Mouse (Mus musculus) midbrain, embryonic 15.5 days (tissue): ENCODE measurements around the gene Pdss1. TPM values are rescaled to one million over a fixed set of nuclear protein-coding genes. Genes with fewer than 3 reads are reported as not detected.
A peak's percentile ranks its signal among the peaks of the same experiment; 100 is the strongest.
"Not testable (repeated sequence)": the region's sequence is repeated elsewhere in the genome, so short reads cannot be mapped to it uniquely, and the experiment has no call there.

Experiments
- ATAC-seq: fragments of 200-750 bp; cut with Nextera tagmentation; replicated peaks from 2 replicates; pipeline ENCODE4 v1.8.0; 2017; ENCODE audit warnings: moderate TSS enrichment
- H3K27ac ChIP-seq: fragments of 300-500 bp; sonication (generic); 2 replicates; pipeline ENCODE4 v1.5.1; 2015; ENCODE audit warnings: mild to moderate bottlenecking, inconsistent platforms
- H3K27me3 ChIP-seq: fragments of 300-500 bp; sonication (generic); replicated peaks from 2 replicates; pipeline ENCODE4 v1.6.1; 2015; ENCODE audit warnings: inconsistent platforms
- H3K36me3 ChIP-seq: fragments of 300-500 bp; sonication (generic); replicated peaks from 2 replicates; pipeline ENCODE4 v1.6.1; 2015; ENCODE audit warnings: inconsistent platforms
- H3K4me1 ChIP-seq: fragments of 300-500 bp; sonication (generic); 2 replicates; pipeline ENCODE4 v1.6.1; 2015; ENCODE audit warnings: inconsistent platforms
- H3K4me2 ChIP-seq: fragments of 300-500 bp; sonication (generic); 2 replicates; pipeline ENCODE4 v1.6.1; 2015; ENCODE audit warnings: inconsistent platforms, mild to moderate bottlenecking, moderate library complexity
- H3K4me3 ChIP-seq: fragments of 300-500 bp; sonication (generic); 2 replicates; pipeline ENCODE4 v1.5.1; 2015; ENCODE audit warnings: mild to moderate bottlenecking, inconsistent platforms
- H3K9ac ChIP-seq: fragments of 300-500 bp; sonication (generic); 2 replicates; pipeline ENCODE4 v1.6.1; 2015; ENCODE audit warnings: mild to moderate bottlenecking, inconsistent platforms
- H3K9me3 ChIP-seq: fragments of 300-500 bp; sonication (generic); 2 replicates; pipeline ENCODE4 v1.6.1; 2016; ENCODE audit warnings: inconsistent platforms
- WGBS: fragments of 180-500 bp; shearing (Covaris S2); methylation state at CpG from one replicate; pipeline ENCODE4 v1.1.7; 2015; ENCODE audit warnings: mixed read lengths; 5-methylcytosine and 5-hydroxymethylcytosine counted together
- polyA plus RNA-seq: library from polyadenylated mRNA; unstranded; fragments of >200 nt; fragmentation: Nextera tagmentation; extraction: Ambion mirVana; gene quantifications from 2 replicates; pipeline ENCODE4 v1.2.1, GENCODE M21; 2015

The Pdss1 gene
- 24.8 and 28.6 TPM in 2 replicates for polyA plus RNA-seq

DNA sequence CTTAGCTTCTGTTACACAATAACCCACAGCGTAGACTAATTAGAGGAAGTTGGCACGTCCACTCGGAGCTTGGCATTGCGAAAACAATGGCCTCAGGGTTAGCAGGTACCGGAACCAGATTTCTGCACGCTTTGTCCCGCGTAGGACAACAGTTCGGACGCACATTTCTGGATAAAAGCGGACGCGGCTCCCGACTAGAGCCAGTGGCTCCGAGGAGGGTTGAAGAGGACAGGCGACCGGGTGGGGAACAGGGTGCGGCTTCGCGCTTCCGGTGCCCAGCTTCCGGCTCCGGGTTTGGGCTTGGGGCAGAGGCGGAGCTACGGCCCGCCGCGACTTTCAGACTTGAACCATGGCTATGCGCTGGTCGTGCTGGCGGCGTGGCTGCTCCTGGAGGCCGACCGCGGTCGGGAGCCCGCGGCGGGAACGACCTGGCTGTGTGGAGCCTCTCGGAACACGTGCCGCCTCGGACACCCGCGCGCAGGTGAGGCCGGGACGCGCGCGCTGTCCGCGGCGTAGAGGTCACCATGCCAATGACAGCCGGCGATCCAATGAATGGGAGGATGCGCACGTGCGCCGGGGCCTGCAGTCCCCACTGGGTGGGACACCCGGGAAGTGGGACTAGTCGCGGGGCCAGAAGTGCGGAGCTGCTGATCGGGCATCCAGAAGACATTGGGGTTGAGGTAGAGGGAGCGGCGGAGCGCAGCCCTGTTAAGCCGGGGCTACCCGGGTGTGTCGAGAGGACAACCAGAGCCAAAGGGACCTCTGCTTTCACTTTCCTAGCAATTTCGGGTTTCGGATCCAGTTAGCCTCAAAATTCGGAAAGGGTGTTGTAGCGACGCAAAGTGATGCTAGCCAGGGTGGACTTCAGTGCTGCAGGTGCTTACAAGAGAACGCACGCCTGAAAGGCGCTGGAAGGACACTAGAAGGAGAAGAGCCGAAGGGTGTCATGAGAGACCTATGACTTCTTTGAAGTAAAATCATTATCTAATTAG is at the start of gene Pdss1:
TSS of gene Pdss1 (plus strand) at position 241 of the 992 bp plus-strand sequence.
- peak within 1 kb of the TSS; percentile 82 for H3K9ac ChIP-seq
- peak within 1 kb of the TSS; percentile 56 for H3K4me3 ChIP-seq
- WGBS = under 1% methylated on average over 81 of the region's 81 CpGs
- peak within 1 kb of the TSS; percentile 89 for H3K27ac ChIP-seq
- H3K27me3 ChIP-seq = no peaks in the 10 kb centered on the region
- peak within 1 kb of the TSS; percentile 76 for H3K4me2 ChIP-seq
- peaks cover 17% of the 10 kb centered on the region for H3K4me1 ChIP-seq
- no peaks in the 10 kb centered on the region for H3K36me3 ChIP-seq
- ATAC-seq = peak; percentile 99
- H3K9me3 ChIP-seq = no peaks in the 10 kb centered on the region

DNA sequence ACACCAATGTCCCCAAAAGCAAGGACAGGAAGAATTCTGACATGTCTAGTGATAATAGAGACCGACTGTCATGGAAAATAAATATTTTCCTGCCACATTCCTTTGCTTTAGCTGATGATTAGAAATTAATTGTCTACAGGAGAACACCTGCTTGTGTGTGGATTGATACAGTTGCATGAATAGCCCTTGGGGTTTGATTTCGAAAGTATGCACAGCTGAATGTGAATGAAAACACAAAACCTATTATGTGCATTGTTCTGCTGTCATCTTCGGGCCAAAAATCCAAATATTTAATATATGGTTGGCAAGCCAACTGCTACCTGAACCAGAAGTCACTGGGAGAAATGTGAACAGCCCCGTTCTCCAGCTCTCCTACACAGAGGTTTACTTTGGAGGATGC is 43.4 kb upstream of the Pdss1 start:
- Histone ChIP-seq H3K36me3 (no peaks in the 10 kb centered on the region), H3K4me3 (no peak overlapping the region), H3K9ac (no peak overlapping the region), H3K4me2 (no peak overlapping the region), H3K9me3 (no peaks in the 10 kb centered on the region), H3K27me3 (no peaks in the 10 kb centered on the region), H3K4me1 (no peaks in the 10 kb centered on the region), H3K27ac (no peak overlapping the region)
- 80% methylated on average over 4 of the region's 4 CpGs for WGBS
- ATAC-seq = no peak

DNA sequence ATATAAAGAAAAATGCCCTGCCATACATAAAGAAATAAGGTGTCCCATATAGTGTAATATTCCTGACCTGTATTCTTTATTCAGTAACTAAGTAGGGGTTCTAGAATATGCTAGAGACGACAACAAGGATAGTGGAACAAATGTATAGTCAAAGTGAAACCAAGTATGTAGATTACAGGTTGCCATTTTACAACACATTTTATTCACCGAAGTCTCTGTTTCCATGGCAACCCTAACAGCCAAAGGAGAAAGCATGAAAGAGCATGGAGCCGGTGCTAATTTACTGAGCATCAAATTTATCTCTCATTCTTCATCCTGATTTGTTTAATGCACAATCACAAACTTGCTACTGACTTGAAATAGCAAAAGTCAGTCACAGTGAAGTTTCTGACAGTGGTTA is 37.8 kb upstream of the Pdss1 start:
- no peak overlapping the region for H3K27ac ChIP-seq
- H3K36me3 ChIP-seq = no peaks in the 10 kb centered on the region
- no peak overlapping the region for H3K4me2 ChIP-seq
- no peak overlapping the region for H3K9ac ChIP-seq
- H3K9me3 ChIP-seq = no peaks in the 10 kb centered on the region
- H3K27me3 ChIP-seq = no peaks in the 10 kb centered on the region
- H3K4me1 ChIP-seq = no peaks in the 10 kb centered on the region
- ATAC-seq = peak; percentile 75
- WGBS = 24% methylated on average over 3 of the region's 3 CpGs
- H3K4me3 ChIP-seq = no peak overlapping the region

DNA sequence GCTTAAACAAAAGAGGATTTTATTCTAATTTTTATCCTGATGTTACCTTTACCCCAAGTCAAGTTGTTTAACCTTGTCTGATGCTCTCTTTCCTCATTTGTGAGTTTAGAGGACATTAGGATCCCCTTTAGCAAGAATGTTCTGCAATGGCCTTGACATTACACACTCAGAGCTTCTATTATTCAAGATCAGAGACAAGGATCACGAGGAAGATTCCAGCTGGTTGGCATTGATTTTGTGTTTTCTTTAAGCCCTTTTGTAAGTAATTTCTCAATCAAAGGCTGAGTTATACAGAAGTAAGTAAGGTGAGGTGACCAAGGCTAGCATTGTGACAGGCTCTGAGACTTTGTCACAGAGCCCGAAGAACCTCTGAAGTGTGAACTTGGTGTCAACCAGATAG is 33.1 kb upstream of the Pdss1 start:
- Histone ChIP-seq H3K9ac (no peak overlapping the region), H3K4me3 (no peak overlapping the region), H3K4me2 (no peak overlapping the region), H3K4me1 (no peaks in the 10 kb centered on the region), H3K9me3 (no peaks in the 10 kb centered on the region), H3K27me3 (no peaks in the 10 kb centered on the region), H3K27ac (no peak overlapping the region), H3K36me3 (no peaks in the 10 kb centered on the region)
- ATAC-seq = no peak
- 70% methylated on average over 2 of the region's 2 CpGs for WGBS

DNA sequence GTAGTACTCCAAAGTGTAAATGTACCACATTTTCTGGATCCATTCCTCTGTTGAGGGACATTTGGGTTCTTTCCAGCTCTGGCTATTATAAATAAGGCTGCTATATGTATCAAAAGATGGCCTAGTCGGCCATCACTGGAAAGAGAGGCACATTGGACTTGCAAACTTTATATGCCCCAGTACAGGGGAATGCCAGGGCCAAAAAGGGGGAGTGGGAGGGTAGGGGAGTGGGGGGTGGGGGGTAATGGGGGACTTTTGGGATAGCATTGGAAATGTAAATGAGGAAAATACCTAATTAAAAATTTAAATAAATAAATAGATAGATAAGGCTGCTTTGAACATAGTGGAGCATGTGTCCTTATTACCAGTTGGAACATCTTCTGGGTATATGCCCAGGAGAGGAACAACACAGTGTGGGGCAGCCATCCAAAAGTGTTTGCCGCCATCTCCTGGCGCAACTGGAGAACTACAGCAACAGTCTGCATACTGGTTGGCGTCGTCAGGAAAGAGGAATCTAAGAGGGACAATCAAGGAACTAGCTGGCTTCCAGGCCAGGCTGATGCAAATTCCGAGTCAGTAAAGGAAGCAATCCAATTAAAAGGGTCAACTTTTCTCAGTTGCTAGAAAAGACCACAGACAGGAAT is 30.8 kb upstream of the Pdss1 start:
- H3K9ac ChIP-seq, H3K27me3 ChIP-seq, H3K4me1 ChIP-seq, H3K4me2 ChIP-seq, H3K9me3 ChIP-seq, H3K36me3 ChIP-seq, H3K4me3 ChIP-seq, H3K27ac ChIP-seq: not testable (repeated sequence)
- WGBS = 3% methylated on average over 6 of the region's 6 CpGs
- peak; percentile 97 for ATAC-seq

DNA sequence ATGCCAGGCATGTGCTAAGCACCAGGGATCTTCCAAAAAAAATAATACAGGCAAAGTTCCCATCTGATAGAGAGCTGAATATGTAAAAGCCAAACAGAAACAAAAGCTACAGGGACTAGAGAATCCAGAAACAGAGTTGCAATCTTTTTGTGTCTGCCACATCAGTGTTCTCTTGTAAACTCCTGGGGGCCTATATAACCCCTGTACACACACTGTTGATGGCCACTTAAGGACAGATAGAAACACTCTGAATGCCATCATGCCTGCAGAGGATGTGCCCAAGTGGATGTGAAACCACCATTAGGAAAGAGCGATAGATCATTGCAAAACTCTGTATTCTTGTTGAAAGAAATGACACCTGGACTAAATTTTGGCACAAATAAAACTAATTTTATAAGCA is 29.5 kb upstream of the Pdss1 start:
- H3K4me2 ChIP-seq = no peak overlapping the region
- no peak overlapping the region for H3K4me3 ChIP-seq
- 98% methylated on average over 1 of the region's 1 CpGs for WGBS
- no peaks in the 10 kb centered on the region for H3K36me3 ChIP-seq
- H3K27ac ChIP-seq = no peak overlapping the region
- no peak overlapping the region for H3K9ac ChIP-seq
- no peaks in the 10 kb centered on the region for H3K27me3 ChIP-seq
- no peaks in the 10 kb centered on the region for H3K9me3 ChIP-seq
- no peaks in the 10 kb centered on the region for H3K4me1 ChIP-seq
- ATAC-seq = no peak

GRCm38 (mm10) chr2:22866894-22867424 is 28.4 kb upstream of the Pdss1 start:
- no peak overlapping the region for H3K4me3 ChIP-seq

GRCm38 (mm10) chr2:22873159-22873558 is 22.2 kb upstream of the Pdss1 start:
- 86% methylated on average over 1 of the region's 1 CpGs for WGBS
- H3K4me1 ChIP-seq = no peaks in the 10 kb centered on the region
- H3K4me3 ChIP-seq = no peak overlapping the region
- H3K27me3 ChIP-seq = no peaks in the 10 kb centered on the region
- H3K36me3 ChIP-seq = no peaks in the 10 kb centered on the region
- no peak overlapping the region for H3K27ac ChIP-seq
- H3K9ac ChIP-seq = no peak overlapping the region
- ATAC-seq = no peak
- no peak overlapping the region for H3K4me2 ChIP-seq
- H3K9me3 ChIP-seq = no peaks in the 10 kb centered on the region

More at GRCm38 (mm10) chr2:22866894-22867424, 28.4 kb upstream of the Pdss1 start:
- no peak overlapping the region for H3K9ac ChIP-seq
- no peaks in the 10 kb centered on the region for H3K36me3 ChIP-seq
- WGBS = 80% methylated on average over 7 of the region's 7 CpGs
- no peak overlapping the region for H3K4me2 ChIP-seq
- H3K9me3 ChIP-seq = no peaks in the 10 kb centered on the region
- ATAC-seq = no peak
- no peak overlapping the region for H3K27ac ChIP-seq
- H3K4me1 ChIP-seq = no peaks in the 10 kb centered on the region
- no peaks in the 10 kb centered on the region for H3K27me3 ChIP-seq

DNA sequence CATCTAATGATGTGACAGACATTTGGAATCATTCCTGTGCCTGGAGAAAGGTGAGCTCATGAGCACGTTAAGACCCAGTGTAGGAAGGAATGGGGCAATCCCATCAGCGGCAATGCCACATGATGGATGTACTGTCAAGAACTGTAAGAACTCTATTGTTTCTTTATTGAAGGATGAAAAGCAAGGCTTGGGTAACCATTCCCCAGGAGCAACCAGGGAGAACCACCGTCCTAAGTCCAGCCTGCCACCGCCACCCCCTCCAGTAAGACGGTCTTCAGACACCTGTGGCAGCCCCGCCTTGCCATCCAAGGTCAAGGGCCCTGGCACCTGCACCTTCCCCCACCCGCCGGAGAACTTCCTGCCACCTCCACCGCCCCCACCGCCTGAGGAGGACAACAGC is 20.7 kb upstream of the Pdss1 start:
- ATAC-seq = no peak
- no peak overlapping the region for H3K4me3 ChIP-seq
- no peaks in the 10 kb centered on the region for H3K9me3 ChIP-seq
- no peak overlapping the region for H3K27ac ChIP-seq
- H3K9ac ChIP-seq = no peak overlapping the region
- H3K4me2 ChIP-seq = no peak overlapping the region
- WGBS = 68% methylated on average over 10 of the region's 10 CpGs
- no peaks in the 10 kb centered on the region for H3K36me3 ChIP-seq
- no peaks in the 10 kb centered on the region for H3K4me1 ChIP-seq
- no peaks in the 10 kb centered on the region for H3K27me3 ChIP-seq

DNA sequence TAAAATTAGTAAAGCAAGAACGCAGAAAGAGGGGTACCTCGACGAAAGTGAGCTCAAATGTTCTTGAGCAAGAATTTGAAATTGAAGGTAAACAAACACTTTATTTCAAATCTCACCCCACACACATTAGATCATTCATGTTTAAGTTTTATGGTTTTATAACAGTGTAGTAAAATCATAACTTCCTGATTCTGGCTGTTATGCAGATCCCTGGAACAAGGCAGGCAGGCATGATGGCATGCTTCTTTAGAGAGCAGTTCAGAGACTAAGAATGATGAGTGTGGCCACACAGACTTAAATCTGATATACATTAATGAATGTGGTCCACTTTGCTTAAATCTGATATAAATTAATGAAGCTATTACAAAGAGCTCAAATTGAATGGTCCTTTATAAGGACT is 18.7 kb upstream of the Pdss1 start:
- Histone ChIP-seq H3K4me2 (no peak overlapping the region), H3K9me3 (no peaks in the 10 kb centered on the region), H3K4me3 (no peak overlapping the region), H3K27ac (no peak overlapping the region), H3K27me3 (no peaks in the 10 kb centered on the region), H3K9ac (no peak overlapping the region), H3K36me3 (no peaks in the 10 kb centered on the region), H3K4me1 (no peaks in the 10 kb centered on the region)
- no peak for ATAC-seq
- WGBS = 96% methylated on average over 3 of the region's 3 CpGs

DNA sequence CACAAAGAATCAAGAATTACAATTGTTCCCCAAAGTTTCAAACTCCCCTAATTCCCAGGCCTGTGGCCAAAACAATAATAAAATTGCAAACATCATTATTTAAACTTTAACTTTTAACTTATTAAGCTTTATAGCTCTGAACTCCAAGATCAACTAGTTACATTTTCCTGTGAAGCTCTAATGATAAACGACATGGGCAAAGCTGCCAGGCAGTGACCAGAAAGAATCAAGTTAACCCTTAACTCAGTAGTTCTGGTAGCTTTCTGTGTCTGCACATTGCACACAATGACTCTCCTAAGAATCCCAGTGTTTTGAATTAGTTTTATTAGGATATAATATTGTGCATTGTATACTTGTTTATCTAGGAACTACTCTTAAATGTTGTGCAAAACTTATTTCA is 16.5 kb upstream of the Pdss1 start:
- H3K27ac ChIP-seq = no peak overlapping the region

GRCm38 (mm10) chr2:22880726-22881125 is 14.6 kb upstream of the Pdss1 start:
- not testable (repeated sequence) for H3K27me3 ChIP-seq, H3K4me2 ChIP-seq, H3K9ac ChIP-seq, H3K4me1 ChIP-seq, ATAC-seq, H3K27ac ChIP-seq, H3K36me3 ChIP-seq, H3K9me3 ChIP-seq, H3K4me3 ChIP-seq
- WGBS = 93% methylated on average over 3 of the region's 3 CpGs

More for the DNA sequence above, 16.5 kb upstream of the Pdss1 start:
- no peak overlapping the region for H3K4me2 ChIP-seq
- H3K4me1 ChIP-seq = no peaks in the 10 kb centered on the region
- H3K9ac ChIP-seq = no peak overlapping the region
- H3K36me3 ChIP-seq = no peaks in the 10 kb centered on the region
- H3K4me3 ChIP-seq = no peak overlapping the region
- no peaks in the 10 kb centered on the region for H3K27me3 ChIP-seq
- 51% methylated on average over 1 of the region's 1 CpGs for WGBS
- no peak for ATAC-seq
- no peaks in the 10 kb centered on the region for H3K9me3 ChIP-seq
